Mouse (Mus musculus): ENCODE measurements at regions not wholly inside any gene's neighbourhood (a gene's known extent, or its start where the extent isn't known, plus 50 kb on each side); places are given as distances from the start of the nearest gene placed in this dataset.

- no peak for DNase-seq
Measured at GRCm38 (mm10) chr6:111911997-111912396, 361.6 kb upstream of the Lmcd1 start.

GRCm38 (mm10) chr6:111913771-111914405, 359.7 kb upstream of the Lmcd1 start:
- DNase-seq: no peak

DNA sequence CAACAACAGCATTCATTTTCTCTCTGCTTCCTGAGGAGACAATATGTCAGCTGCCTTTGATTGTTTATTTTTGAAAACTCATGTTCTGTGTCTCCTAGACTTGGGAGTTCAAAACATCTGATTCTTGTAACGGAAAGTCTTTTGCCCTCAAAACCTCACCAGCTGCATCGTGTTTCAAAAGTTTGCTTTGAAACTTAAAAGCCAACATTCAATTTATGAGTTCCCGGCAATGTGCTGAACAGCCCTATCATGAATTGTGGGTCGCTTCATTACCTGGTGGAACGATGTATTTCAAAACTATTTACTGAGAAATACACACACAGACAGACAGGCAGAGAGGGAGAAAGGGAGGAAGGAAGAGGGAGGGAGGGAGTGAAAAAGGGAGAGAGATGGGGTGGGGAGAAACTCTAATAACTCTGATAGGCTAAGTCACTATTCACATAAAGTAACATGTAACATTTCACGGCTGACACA, 356.3 kb upstream of the Lmcd1 start:
- DNase-seq: no peak

GRCm38 (mm10) chr6:111917868-111918597, 355.5 kb upstream of the Lmcd1 start:
- DNase-seq: no peak

- DNase-seq: no peak
Measured at GRCm38 (mm10) chr6:111932596-111932995, 341.0 kb upstream of the Lmcd1 start.

- no peak for DNase-seq
Measured at GRCm38 (mm10) chr6:111954401-111954800, 319.2 kb upstream of the Lmcd1 start.

- DNase-seq: no peak
Measured at GRCm38 (mm10) chr6:111965766-111966165, 307.8 kb upstream of the Lmcd1 start.

- DNase-seq: no peak
Measured at GRCm38 (mm10) chr6:111985452-111985851, 288.1 kb upstream of the Lmcd1 start.

DNA sequence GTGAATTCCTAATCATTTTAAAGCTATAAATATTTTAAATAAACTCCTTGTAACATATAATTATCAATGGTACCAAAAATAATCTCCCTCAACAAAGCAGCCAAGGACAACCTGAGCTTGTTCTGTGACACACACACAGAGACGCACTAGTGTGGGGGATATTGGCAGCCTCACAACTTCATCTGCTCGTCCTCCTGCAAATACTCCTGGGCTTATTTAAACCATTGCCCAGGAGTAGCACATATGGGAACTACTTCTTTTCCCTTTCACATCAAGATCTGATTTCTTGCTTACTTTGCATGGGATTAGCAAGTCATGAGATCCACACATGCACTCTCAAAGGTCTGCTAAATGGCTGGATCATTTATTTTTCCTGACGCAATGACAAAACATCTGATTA, 277.7 kb upstream of the Lmcd1 start:
- DNase-seq: no peak

DNA sequence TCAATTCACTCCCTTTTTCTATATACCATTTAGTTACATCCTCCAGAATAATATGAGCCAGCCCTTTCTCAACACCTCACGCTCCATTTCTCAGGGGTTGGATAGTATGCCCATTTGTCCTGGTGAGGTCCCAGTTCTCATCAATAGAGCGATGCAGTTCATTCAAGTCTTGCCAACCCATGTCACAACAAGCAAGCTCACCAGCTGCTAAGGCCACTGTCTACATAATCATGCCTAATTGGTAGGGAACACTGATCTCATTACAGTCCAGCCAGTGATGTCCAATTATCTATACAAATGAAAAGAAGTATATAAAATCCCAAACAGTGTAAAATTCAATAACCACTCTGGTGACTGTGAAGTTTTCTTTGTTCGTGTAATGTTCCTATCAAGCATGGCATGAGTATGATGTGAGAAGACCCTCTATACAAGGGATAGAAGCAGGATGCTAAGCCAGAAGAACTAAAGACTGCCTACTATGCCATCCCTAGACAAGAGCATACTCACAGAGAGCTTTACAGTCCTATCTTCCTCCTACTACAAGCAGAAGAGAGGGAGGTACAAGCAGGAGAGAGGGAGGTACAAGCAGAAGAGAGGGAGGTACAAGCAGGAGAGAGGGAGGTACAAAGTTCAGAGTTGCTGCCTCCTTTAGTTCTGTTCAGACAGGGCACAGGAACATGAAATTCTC, 269.6 kb upstream of the Lmcd1 start:
- DNase-seq: no peak

- DNase-seq: no peak
Measured at GRCm38 (mm10) chr6:112026261-112027205, 247.0 kb upstream of the Lmcd1 start.

DNA sequence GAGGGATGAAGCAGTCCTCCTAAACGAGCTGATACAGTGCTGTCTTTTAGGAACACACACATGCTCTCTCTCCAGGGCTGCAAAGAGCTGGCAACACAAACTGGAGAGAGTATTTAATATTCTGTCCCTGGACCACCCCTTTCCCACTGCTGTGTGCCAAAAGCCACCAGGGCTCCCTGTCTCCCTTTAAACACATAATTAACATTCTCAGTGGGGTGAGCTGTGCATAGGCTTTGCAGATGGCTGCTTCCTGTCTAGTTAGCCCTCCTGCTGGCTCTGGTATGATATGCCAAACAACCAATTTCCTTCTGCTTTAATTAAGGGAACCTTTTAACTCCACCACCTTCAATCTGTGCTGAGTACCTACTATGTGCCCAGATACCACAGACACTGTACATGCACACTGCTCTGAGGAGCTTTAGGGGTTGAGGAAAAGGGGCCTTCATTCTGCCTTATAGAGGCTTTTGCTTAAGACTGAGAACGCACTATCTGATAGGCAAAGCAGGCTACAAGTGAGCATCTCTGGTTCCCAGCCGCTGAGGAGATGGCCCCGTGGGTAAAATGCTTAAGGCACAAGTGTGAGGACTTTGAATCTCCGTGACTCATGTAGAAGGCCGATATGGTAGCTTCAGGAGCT, 222.9 kb upstream of the Lmcd1 start:
- DNase-seq: no peak

DNA sequence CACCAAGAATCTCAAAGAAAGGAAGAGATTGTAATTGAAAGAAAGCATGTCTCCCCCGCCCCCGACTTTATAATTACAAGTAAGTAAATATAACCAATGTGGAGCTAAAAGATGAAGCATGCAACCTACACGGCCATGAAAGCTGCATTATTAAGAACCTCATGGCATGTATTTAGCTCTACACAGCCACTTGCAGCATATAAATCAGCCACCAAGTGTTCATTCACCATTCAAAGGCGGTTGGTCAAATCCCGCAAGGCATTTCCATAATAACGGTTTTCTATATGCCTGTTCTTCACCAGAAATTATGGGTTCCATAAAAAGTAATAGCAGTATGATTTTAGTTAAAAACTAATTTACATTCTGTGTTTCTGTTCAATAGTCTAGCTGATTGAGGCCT, 221.4 kb upstream of the Lmcd1 start:
- no peak for DNase-seq

DNA sequence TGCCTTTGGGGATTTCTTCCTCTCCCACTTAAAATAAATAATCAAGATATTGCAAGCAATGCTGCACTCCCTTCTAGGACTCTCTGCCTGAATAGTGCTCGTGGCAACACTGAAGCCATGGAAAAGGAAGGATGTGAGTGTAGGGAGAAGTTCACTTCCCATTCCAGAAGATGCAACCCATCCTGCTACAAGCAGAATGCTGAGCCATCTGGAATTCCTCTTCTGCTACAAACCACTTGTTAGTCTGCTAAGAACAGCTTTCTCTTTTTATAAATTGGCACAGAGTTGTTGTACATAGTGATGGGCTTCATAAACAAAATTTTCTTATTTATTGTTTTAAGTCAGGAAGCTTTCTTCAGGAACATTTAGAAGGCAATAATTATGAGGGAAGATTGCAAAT, 215.7 kb upstream of the Lmcd1 start:
- no peak for DNase-seq

DNA sequence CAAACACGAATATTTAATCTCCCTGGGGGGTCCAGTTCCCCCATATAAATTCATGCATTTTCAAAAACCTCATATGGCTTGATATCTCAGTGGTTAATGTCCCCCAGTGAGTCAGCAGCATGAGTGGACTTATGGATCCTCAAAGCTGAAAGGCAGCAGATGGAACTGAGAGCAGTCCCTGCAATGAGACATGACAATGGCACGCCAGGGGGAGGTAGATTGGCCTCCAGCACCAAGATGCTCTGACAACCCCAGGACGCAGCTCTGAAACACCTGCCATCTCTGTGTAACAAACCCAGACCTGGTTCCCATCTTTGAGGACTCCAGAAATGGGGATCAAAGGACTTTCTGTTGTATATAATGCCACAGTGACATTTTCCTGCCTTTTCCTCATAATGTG, 210.6 kb upstream of the Lmcd1 start:
- DNase-seq: no peak

DNA sequence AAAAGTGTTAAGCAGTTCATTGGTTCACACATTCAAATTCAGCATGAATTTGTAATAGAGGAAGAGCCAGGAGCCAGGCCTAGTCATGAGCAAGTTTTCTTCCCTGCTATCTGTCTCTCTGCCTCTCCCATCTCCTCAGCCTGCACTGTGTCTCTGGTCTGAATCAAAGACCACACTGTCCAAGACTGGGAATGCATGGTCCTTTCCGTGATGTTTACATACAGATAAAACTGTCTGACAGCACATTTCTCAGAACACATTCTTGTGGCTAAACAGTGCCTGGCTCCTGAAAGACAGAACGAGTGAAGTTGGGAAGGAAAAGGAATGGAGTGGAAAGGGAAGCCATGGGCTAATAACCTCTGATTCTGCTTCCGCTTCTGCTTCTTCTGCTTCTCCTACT, 183.0 kb upstream of the Lmcd1 start:
- DNase-seq: no peak

DNA sequence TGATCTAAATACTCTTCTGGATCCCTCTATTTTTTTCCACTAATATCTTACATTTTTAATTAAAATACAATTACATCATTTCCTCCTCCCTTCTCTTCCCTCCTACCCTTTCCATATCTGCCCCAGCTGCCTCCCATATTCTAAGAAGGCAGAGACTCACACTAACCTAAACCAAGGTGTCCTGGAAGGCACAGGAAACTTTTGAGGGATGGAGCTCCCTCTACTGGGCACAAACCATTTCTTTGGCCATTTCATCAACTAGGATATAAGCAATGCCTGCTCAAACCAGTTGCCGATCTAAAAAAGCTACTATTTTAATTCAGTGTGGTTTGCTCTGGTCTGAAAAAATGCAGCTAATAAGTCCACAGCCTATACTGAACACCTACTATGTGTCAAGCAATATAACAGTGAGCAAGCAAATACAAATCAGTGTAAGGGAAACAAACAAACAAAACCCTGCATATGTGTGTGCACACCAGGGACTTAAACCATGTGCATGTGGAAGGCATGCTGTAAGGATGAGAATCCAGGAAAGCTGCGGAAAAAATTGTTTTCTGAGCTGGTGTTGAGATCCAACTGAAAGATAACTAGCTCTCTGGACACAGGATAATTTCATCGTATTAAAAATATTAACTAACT, 182.3 kb upstream of the Lmcd1 start:
- no peak for DNase-seq

DNA sequence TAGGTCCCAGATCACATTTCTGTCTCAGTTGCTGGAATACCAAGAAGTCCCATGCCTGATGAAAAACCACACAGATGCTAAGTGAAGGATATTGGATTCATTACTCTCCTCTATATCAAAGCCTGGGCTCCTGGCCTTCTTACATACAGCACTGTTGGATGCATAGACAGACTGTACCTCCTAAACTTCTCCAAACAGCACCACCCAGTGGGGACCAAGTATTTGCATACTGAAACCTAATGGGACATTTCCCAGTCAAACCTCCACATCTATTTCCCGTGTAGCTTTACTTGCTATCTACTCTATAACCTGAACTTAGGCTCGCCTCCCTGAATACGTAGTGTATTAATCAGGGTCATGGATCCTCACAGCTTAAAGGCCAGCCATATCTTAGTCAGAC, 180.3 kb upstream of the Lmcd1 start:
- DNase-seq: no peak

DNA sequence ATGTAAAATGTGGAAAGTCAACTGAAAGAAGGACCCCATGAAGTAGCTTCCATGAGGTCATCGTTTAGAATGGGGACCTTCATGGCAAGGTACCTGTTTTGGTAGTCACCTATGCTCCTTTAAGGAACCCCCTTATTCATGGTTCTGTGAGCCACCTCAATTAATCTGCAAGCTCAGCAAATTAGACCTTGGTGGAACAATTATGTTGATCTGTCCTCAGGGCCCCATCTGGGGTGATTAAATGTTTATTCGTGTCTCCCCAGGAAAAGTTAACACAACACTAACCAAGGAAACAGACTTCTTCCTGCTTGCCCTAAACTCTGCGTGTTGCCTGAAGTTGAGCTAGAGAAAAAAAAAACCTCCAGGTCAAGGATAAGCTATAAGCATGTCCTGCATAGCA, 175.9 kb upstream of the Lmcd1 start:
- DNase-seq: no peak

- DNase-seq: no peak
Measured at GRCm38 (mm10) chr6:112108651-112109050, 164.9 kb upstream of the Lmcd1 start.

DNA sequence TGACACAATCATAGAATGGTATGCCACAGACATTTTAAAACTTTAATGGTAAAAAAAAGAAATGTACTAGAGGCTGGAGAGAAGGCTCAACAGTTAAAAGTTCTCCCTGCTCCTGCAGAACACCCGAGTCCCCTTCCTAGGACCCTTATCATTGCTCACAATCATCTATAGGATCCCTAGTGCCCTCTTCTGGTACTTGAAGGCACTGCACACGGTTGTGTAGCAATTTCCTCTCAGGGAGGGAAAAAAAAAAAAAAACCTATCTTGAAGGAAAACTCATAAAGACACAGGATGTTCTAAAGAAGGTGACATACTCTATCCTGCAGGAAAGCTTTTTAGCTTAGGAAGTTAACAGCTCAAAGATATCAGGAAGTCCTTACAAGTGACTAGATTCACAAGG, 154.4 kb upstream of the Lmcd1 start:
- no peak for DNase-seq

GRCm38 (mm10) chr6:112133522-112133921, 140.0 kb upstream of the Lmcd1 start:
- no peak for DNase-seq

Data from thymus, adult 18-20 months (tissue).